Mouse (Mus musculus) cerebellum, adult 2 months (tissue): ENCODE data around the gene Mapk10.

Source experiments
- CTCF ChIP-seq: fragments of 200-500 bp; IDR thresholded peaks from 2 replicates; pipeline ENCODE4 v1.5.1; 2011; ENCODE audit warnings: low read depth, mild to moderate bottlenecking, control low read depth, low read length, moderate library complexity, borderline replicate concordance; ENCODE audit not compliant: insufficient read depth
- POLR2A ChIP-seq: fragments of 200-500 bp; IDR thresholded peaks from 2 replicates; pipeline ENCODE4 v1.6.1; 2011; ENCODE audit warnings: low read length, control low read depth, borderline replicate concordance; ENCODE audit not compliant: insufficient read depth

GRCm38 (mm10) chr5:103002116-103002515, 209.0 kb downstream of the Mapk10 start:
- TF ChIP-seq POLR2A (no peak), CTCF (no peak)
